Mouse (Mus musculus): ENCODE results near the gene Grifin. TPM values are rescaled to one million over a fixed set of nuclear protein-coding genes. Genes with fewer than 3 reads are reported as not detected.
A peak's percentile ranks its signal among the peaks of the same experiment; 100 is the strongest.

Grifin gene
- polyA plus RNA-seq, 1 experiment from 2014 or later: not detected

DNA sequence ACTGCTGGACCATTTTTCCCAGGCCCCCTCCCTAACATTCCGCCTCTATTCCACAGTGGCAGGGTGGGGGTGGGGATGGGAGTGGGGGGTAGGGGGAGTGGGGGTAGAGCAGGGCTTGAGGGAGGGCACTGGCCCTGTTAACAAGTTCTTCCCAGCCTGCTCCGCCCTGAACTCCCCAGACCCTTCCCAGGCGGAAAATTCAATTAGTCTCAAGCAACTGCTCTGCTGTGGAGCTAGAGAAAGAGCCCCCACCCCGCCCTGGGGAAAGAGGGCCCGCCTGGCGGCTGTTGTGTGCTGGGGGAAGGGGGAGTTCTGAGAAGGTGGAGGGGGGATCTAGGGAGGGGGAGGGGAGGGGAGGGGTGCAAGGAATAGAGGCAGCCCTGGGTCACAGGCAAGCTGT lies 14.9 kb upstream of the Grifin start:
- peak; percentile 74 for ATAC-seq (ENCODE audit: insufficient read depth, low FRiP score, low TSS enrichment)
- peak; percentile 84 for DNase-seq (ENCODE audit: low spot score)
- peak overlapping the region; percentile 50; the same call in 1 of the 2 replicates for H3K27ac ChIP-seq (ENCODE audit: low read depth, low read length)
- no peak overlapping the region for H3K9ac ChIP-seq (ENCODE audit: low read length)
- H3K4me1 ChIP-seq (ENCODE audit: control insufficient read depth, insufficient read depth, low read length): peaks cover 50% of the 10 kb centered on the region
- no peak overlapping the region for H3K4me3 ChIP-seq (ENCODE audit: low read depth, low read length)
- H3K36me3 ChIP-seq (ENCODE audit: control insufficient read depth, insufficient read depth, low read length): no peaks in the 10 kb centered on the region
- 12% methylated on average over 6 of the region's 6 CpGs for WGBS
- H3K27me3 ChIP-seq (ENCODE audit: control insufficient read depth, insufficient read depth, low read length): no peaks in the 10 kb centered on the region
- no peak overlapping the region for H3K4me2 ChIP-seq (ENCODE audit: low read depth)
- no peaks in the 10 kb centered on the region for H3K9me3 ChIP-seq (ENCODE audit: control insufficient read depth, low read length)

GRCm38 (mm10) chr5:140579221-140579620 lies 14.3 kb upstream of the Grifin start:
- ATAC-seq (ENCODE audit: insufficient read depth, low FRiP score, low TSS enrichment) (no peak; the same call in 1 of the 2 replicates), DNase-seq (ENCODE audit: low spot score) (no peak)
- no peak overlapping the region for H3K4me3 ChIP-seq (ENCODE audit: low read depth, low read length)
- peak overlapping the region; percentile 39; the same call in 1 of the 2 replicates for H3K27ac ChIP-seq (ENCODE audit: low read depth, low read length)
- no peaks in the 10 kb centered on the region for H3K9me3 ChIP-seq (ENCODE audit: control insufficient read depth, low read length)
- no peak overlapping the region for H3K9ac ChIP-seq (ENCODE audit: low read length)
- WGBS: 28% methylated on average over 9 of the region's 9 CpGs
- peaks cover 48% of the 10 kb centered on the region for H3K4me1 ChIP-seq (ENCODE audit: control insufficient read depth, insufficient read depth, low read length)
- no peaks in the 10 kb centered on the region for H3K36me3 ChIP-seq (ENCODE audit: control insufficient read depth, insufficient read depth, low read length)
- H3K27me3 ChIP-seq (ENCODE audit: control insufficient read depth, insufficient read depth, low read length): no peaks in the 10 kb centered on the region
- no peak overlapping the region for H3K4me2 ChIP-seq (ENCODE audit: low read depth)

- Histone ChIP-seq H3K9me3 (ENCODE audit: control insufficient read depth, low read length) (no peaks in the 10 kb centered on the region), H3K4me2 (ENCODE audit: low read depth) (no peak overlapping the region), H3K36me3 (ENCODE audit: control insufficient read depth, insufficient read depth, low read length) (no peaks in the 10 kb centered on the region), H3K4me1 (ENCODE audit: control insufficient read depth, insufficient read depth, low read length) (peaks cover 15% of the 10 kb centered on the region), H3K4me3 (ENCODE audit: low read depth, low read length) (no peak overlapping the region), H3K9ac (ENCODE audit: low read length) (no peak overlapping the region), H3K27ac (ENCODE audit: low read depth, low read length) (no peak overlapping the region), H3K27me3 (ENCODE audit: control insufficient read depth, insufficient read depth, low read length) (no peaks in the 10 kb centered on the region)
- ATAC-seq (ENCODE audit: insufficient read depth, low FRiP score, low TSS enrichment): no peak
- WGBS: 80% methylated on average over 5 of the region's 5 CpGs
- DNase-seq (ENCODE audit: low spot score): no peak
These were observed 10.6 kb upstream of the Grifin start for GRCm38 (mm10) chr5:140575381-140575866.

- ATAC-seq (ENCODE audit: insufficient read depth, low FRiP score, low TSS enrichment): no peak
These were observed 7.7 kb upstream of the Grifin start for GRCm38 (mm10) chr5:140572611-140573010.

GRCm38 (mm10) chr5:140571673-140572072 lies 6.8 kb upstream of the Grifin start:
- no peaks in the 10 kb centered on the region for H3K36me3 ChIP-seq (ENCODE audit: control insufficient read depth, insufficient read depth, low read length)
- H3K4me1 ChIP-seq (ENCODE audit: control insufficient read depth, insufficient read depth, low read length): peaks cover 3% of the 10 kb centered on the region
- DNase-seq (ENCODE audit: low spot score) (no peak), ATAC-seq (ENCODE audit: insufficient read depth, low FRiP score, low TSS enrichment) (no peak)
- no peak overlapping the region for H3K9ac ChIP-seq (ENCODE audit: low read length)
- no peaks in the 10 kb centered on the region for H3K9me3 ChIP-seq (ENCODE audit: control insufficient read depth, low read length)
- 72% methylated on average over 9 of the region's 10 CpGs for WGBS
- H3K27ac ChIP-seq (ENCODE audit: low read depth, low read length): no peak overlapping the region; the same call in 1 of the 2 replicates
- H3K4me3 ChIP-seq (ENCODE audit: low read depth, low read length): no peak overlapping the region
- H3K4me2 ChIP-seq (ENCODE audit: low read depth): no peak overlapping the region
- no peaks in the 10 kb centered on the region for H3K27me3 ChIP-seq (ENCODE audit: control insufficient read depth, insufficient read depth, low read length)

More at GRCm38 (mm10) chr5:140572611-140573010, 7.7 kb upstream of the Grifin start:
- Histone ChIP-seq H3K9ac (ENCODE audit: low read length) (no peak overlapping the region), H3K4me3 (ENCODE audit: low read depth, low read length) (no peak overlapping the region), H3K27me3 (ENCODE audit: control insufficient read depth, insufficient read depth, low read length) (no peaks in the 10 kb centered on the region), H3K36me3 (ENCODE audit: control insufficient read depth, insufficient read depth, low read length) (no peaks in the 10 kb centered on the region), H3K27ac (ENCODE audit: low read depth, low read length) (no peak overlapping the region), H3K4me2 (ENCODE audit: low read depth) (no peak overlapping the region), H3K4me1 (ENCODE audit: control insufficient read depth, insufficient read depth, low read length) (peaks cover 3% of the 10 kb centered on the region), H3K9me3 (ENCODE audit: control insufficient read depth, low read length) (no peaks in the 10 kb centered on the region)
- 76% methylated on average over 6 of the region's 6 CpGs for WGBS
- no peak for DNase-seq (ENCODE audit: low spot score)

- WGBS: 60% methylated on average over 4 of the region's 4 CpGs
These were observed 6.3 kb upstream of the Grifin start for GRCm38 (mm10) chr5:140571201-140571600.

DNA sequence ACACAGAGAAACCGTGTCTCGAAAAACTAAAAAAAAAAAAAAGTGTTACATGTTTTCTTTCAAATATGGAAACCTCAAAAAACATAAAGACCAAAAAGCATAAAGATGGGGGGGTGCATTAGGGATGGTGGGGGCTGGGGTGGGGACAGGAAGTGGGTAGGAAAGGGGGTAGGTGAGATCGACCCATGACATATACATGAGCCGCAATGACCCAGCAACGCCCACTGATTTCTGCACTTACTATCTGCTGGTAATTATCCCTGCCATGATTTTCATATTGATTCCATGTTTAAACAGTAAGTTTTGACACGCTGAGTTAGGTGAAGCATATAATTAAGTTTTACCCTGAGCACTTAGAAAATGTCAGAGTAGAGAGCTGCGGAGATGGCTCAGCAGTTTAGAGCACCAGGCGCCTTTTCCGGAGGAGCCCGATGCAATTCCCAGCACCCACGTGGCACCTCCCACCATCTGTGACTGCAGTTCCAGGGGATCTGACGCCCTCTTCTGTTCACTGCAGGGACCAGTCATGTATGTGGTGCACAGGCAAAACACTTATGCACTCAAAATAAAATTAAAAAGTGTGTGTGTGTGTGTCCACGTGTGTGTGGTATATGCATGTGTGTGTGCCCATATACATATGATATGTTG lies 5.5 kb upstream of the Grifin start:
- no peak overlapping the region for H3K4me3 ChIP-seq (ENCODE audit: low read depth, low read length)
- no peak overlapping the region for H3K4me2 ChIP-seq (ENCODE audit: low read depth)
- ATAC-seq (ENCODE audit: insufficient read depth, low FRiP score, low TSS enrichment) (no peak), DNase-seq (ENCODE audit: low spot score) (no peak)
- no peak overlapping the region for H3K27ac ChIP-seq (ENCODE audit: low read depth, low read length)
- H3K36me3 ChIP-seq (ENCODE audit: control insufficient read depth, insufficient read depth, low read length): no peaks in the 10 kb centered on the region
- peaks cover 7% of the 10 kb centered on the region for H3K4me1 ChIP-seq (ENCODE audit: control insufficient read depth, insufficient read depth, low read length)
- H3K9ac ChIP-seq (ENCODE audit: low read length): no peak overlapping the region
- 93% methylated on average over 13 of the region's 13 CpGs for WGBS
- H3K27me3 ChIP-seq (ENCODE audit: control insufficient read depth, insufficient read depth, low read length): no peaks in the 10 kb centered on the region
- no peaks in the 10 kb centered on the region for H3K9me3 ChIP-seq (ENCODE audit: control insufficient read depth, low read length)

More at GRCm38 (mm10) chr5:140571201-140571600, 6.3 kb upstream of the Grifin start:
- no peak overlapping the region for H3K9ac ChIP-seq (ENCODE audit: low read length)
- ATAC-seq (ENCODE audit: insufficient read depth, low FRiP score, low TSS enrichment) (no peak), DNase-seq (ENCODE audit: low spot score) (no peak)
- no peak overlapping the region for H3K4me3 ChIP-seq (ENCODE audit: low read depth, low read length)
- H3K27me3 ChIP-seq (ENCODE audit: control insufficient read depth, insufficient read depth, low read length): no peaks in the 10 kb centered on the region
- no peak overlapping the region for H3K4me2 ChIP-seq (ENCODE audit: low read depth)
- H3K27ac ChIP-seq (ENCODE audit: low read depth, low read length): no peak overlapping the region
- H3K36me3 ChIP-seq (ENCODE audit: control insufficient read depth, insufficient read depth, low read length): no peaks in the 10 kb centered on the region
- no peaks in the 10 kb centered on the region for H3K9me3 ChIP-seq (ENCODE audit: control insufficient read depth, low read length)
- peaks cover 3% of the 10 kb centered on the region for H3K4me1 ChIP-seq (ENCODE audit: control insufficient read depth, insufficient read depth, low read length)

DNA sequence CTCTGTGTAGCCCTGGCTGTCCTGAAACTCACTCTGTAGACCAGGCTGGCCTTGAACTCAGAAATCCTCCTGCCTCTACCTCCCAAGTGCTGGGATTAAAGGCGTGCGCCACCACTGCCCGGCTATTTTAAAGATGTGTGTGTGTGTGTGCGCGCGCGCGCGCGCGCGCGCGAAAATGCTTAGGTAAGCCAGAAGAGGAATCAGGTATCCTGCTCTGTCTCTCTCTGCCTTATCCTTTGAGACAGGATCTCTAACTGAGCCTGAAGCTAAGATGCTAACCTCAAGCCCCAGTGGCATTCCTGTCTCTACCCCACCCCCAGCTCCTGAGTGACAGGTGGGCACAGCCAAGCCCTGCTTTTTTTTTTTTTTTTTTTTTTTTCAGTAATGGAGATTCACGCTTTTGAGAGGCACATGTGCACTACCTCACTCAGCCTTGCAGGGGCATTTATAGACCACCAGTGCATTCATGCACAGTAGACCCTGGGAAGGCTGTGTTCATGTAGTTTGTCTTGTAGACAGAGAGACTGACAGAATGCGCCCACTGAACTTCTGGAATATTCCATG lies 4.2 kb upstream of the Grifin start:
- Histone ChIP-seq H3K4me3 (ENCODE audit: low read depth, low read length) (no peak overlapping the region), H3K36me3 (ENCODE audit: control insufficient read depth, insufficient read depth, low read length) (no peaks in the 10 kb centered on the region), H3K27ac (ENCODE audit: low read depth, low read length) (no peak overlapping the region), H3K27me3 (ENCODE audit: control insufficient read depth, insufficient read depth, low read length) (no peaks in the 10 kb centered on the region), H3K4me2 (ENCODE audit: low read depth) (no peak overlapping the region), H3K9me3 (ENCODE audit: control insufficient read depth, low read length) (no peaks in the 10 kb centered on the region), H3K4me1 (ENCODE audit: control insufficient read depth, insufficient read depth, low read length) (peaks cover 7% of the 10 kb centered on the region), H3K9ac (ENCODE audit: low read length) (no peak overlapping the region)
- no peak for ATAC-seq (ENCODE audit: insufficient read depth, low FRiP score, low TSS enrichment)
- WGBS: 82% methylated on average over 16 of the region's 16 CpGs
- DNase-seq (ENCODE audit: low spot score): no peak
